Mouse (Mus musculus): ENCODE measurements around the gene Ndufaf4.

DNA sequence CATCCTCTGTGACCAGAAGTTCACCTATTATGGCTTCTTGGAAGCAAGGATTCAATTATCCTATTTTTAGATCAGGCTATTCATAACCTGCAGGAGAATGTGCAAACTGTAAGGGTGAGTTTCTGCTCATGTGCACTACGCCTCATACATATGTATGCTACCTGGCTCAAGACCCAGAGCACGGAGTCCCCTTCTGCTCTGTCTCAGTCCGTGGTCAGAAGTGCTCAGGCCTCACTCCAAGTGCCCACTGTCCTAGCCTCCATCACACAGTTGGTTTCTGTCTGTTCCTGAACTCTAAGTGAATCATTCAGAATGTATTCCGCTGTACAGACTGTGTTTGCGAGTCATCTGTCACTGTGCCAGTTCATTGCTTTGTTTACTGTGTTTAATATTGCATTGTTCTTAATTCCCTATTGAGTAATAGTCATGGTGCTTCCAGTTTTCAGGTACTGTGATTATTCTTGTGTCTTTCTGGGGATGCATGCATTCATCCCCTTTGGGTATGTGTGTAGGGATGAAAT, 30.4 kb downstream of the Ndufaf4 start:
- no peak for TF ChIP-seq CTCF (IDR thresholded peaks at IDR 0.05; ENCODE audit: low read depth)
- no peak for TF ChIP-seq EP300 (IDR thresholded peaks at IDR 0.05; ENCODE audit: low read depth)
